Mouse (Mus musculus) lung, embryonic 14.5 days (tissue): ENCODE measurements around the gene M1ap. TPM values are rescaled to one million over a fixed set of nuclear protein-coding genes. Genes with fewer than 3 reads are reported as not detected.

Experiments used
- ATAC-seq: fragments of 200-750 bp; cut with Nextera tagmentation; 2 replicates; pipeline ENCODE4 v1.8.0; 2017; ENCODE audit warnings: mild to moderate bottlenecking, moderate TSS enrichment, moderate library complexity; ENCODE audit not compliant: insufficient read depth
- DNase-seq: peaks from one replicate; pipeline ENCODE4 v3.0.0-alpha.2; 2015
- H3K27ac ChIP-seq: fragments of 300-500 bp; sonication (generic); 2 replicates; pipeline ENCODE4 v1.5.1; 2014; ENCODE audit warnings: low read depth, mild to moderate bottlenecking, moderate library complexity
- H3K27me3 ChIP-seq: fragments of 300-500 bp; sonication (generic); 2 replicates; pipeline ENCODE4 v1.6.1; 2014; ENCODE audit warnings: low read length, control low read depth; ENCODE audit not compliant: insufficient read depth
- H3K36me3 ChIP-seq: fragments of 300-500 bp; sonication (generic); 2 replicates; pipeline ENCODE4 v1.6.1; 2014; ENCODE audit warnings: control low read depth; ENCODE audit not compliant: insufficient read depth
- H3K4me1 ChIP-seq: fragments of 300-500 bp; sonication (generic); 2 replicates; pipeline ENCODE4 v1.6.1; 2014; ENCODE audit warnings: antibody characterized with exemption, control low read depth; ENCODE audit not compliant: insufficient read depth
- H3K4me2 ChIP-seq: fragments of 300-500 bp; sonication (generic); 2 replicates; pipeline ENCODE4 v1.6.1; 2014; ENCODE audit warnings: mild to moderate bottlenecking
- H3K4me3 ChIP-seq: fragments of 300-500 bp; sonication (generic); 2 replicates; pipeline ENCODE4 v1.5.1; 2014; ENCODE audit warnings: low read depth, low read length
- H3K9ac ChIP-seq: fragments of 300-500 bp; sonication (generic); 2 replicates; pipeline ENCODE4 v1.6.1; 2014
- H3K9me3 ChIP-seq: fragments of 300-500 bp; sonication (generic); 2 replicates; pipeline ENCODE4 v1.6.1; 2016; ENCODE audit warnings: low read depth, low read length, control low read depth
- CTCF ChIP-seq: IDR thresholded peaks from 2 replicates; pipeline ENCODE4 v1.5.1; 2016; ENCODE audit warnings: antibody characterized with exemption, low read depth
- WGBS: fragments of 180-500 bp; shearing (Covaris S2); extraction: QIAGEN DNeasy Blood & Tissue Kit; methylation state at CpG from one replicate; pipeline ENCODE4 v1.1.7; 2014; 5-methylcytosine and 5-hydroxymethylcytosine counted together
- polyA plus RNA-seq: library from polyadenylated mRNA; unstranded; fragments of >200 nt; fragmentation: Nextera tagmentation; extraction: Ambion mirVana; gene quantifications from 2 replicates; pipeline ENCODE4 v1.2.1, GENCODE M21; 2014

M1ap gene
- polyA plus RNA-seq, 1 experiment from 2014 or later = 1.1 TPM

GRCm38 (mm10) chr6:82918371-82918770, 28.3 kb upstream of the M1ap start:
- TF ChIP-seq CTCF = no peak
- no peaks in the 10 kb centered on the region for H3K36me3 ChIP-seq
- ATAC-seq (no peak), DNase-seq (no peak)
- no peak overlapping the region for H3K9ac ChIP-seq
- H3K4me3 ChIP-seq = no peak overlapping the region
- WGBS = 73% methylated on average over 14 of the region's 14 CpGs
- H3K4me2 ChIP-seq = no peak overlapping the region
- no peaks in the 10 kb centered on the region for H3K27me3 ChIP-seq
- no peak overlapping the region for H3K27ac ChIP-seq
- H3K4me1 ChIP-seq = no peaks in the 10 kb centered on the region
- H3K9me3 ChIP-seq = no peaks in the 10 kb centered on the region

- no peak overlapping the region for H3K27ac ChIP-seq
- DNase-seq = no peak
- H3K4me1 ChIP-seq = no peaks in the 10 kb centered on the region
- no peak for TF ChIP-seq CTCF
- no peak overlapping the region for H3K4me2 ChIP-seq
- no peaks in the 10 kb centered on the region for H3K27me3 ChIP-seq
- no peaks in the 10 kb centered on the region for H3K36me3 ChIP-seq
- H3K9ac ChIP-seq = no peak overlapping the region
- no peaks in the 10 kb centered on the region for H3K9me3 ChIP-seq
- H3K4me3 ChIP-seq = no peak overlapping the region
- WGBS = 55% methylated on average over 8 of the region's 8 CpGs
- ATAC-seq = no peak
Measured at GRCm38 (mm10) chr6:82919520-82919919, 27.2 kb upstream of the M1ap start.

GRCm38 (mm10) chr6:82921426-82922224, 25.1 kb upstream of the M1ap start:
- Histone ChIP-seq H3K9me3 (no peaks in the 10 kb centered on the region), H3K36me3 (no peaks in the 10 kb centered on the region), H3K4me3 (no peak overlapping the region), H3K27me3 (no peaks in the 10 kb centered on the region), H3K9ac (no peak overlapping the region), H3K4me2 (no peak overlapping the region), H3K27ac (no peak overlapping the region), H3K4me1 (no peaks in the 10 kb centered on the region)
- DNase-seq (no peak), ATAC-seq (no peak)
- WGBS = 67% methylated on average over 9 of the region's 9 CpGs
- no peak for TF ChIP-seq CTCF

GRCm38 (mm10) chr6:82925005-82925404, 21.7 kb upstream of the M1ap start:
- 57% methylated on average over 3 of the region's 3 CpGs for WGBS
- H3K4me3 ChIP-seq = no peak overlapping the region

GRCm38 (mm10) chr6:82926106-82926505, 20.6 kb upstream of the M1ap start:
- Histone ChIP-seq H3K4me1 (no peaks in the 10 kb centered on the region), H3K36me3 (no peaks in the 10 kb centered on the region), H3K9me3 (no peaks in the 10 kb centered on the region), H3K4me2 (no peak overlapping the region), H3K27me3 (no peaks in the 10 kb centered on the region), H3K4me3 (no peak overlapping the region), H3K9ac (no peak overlapping the region), H3K27ac (no peak overlapping the region)
- TF ChIP-seq CTCF = no peak
- ATAC-seq (no peak), DNase-seq (no peak)
- 70% methylated on average over 10 of the region's 10 CpGs for WGBS

More at GRCm38 (mm10) chr6:82925005-82925404, 21.7 kb upstream of the M1ap start:
- H3K4me2 ChIP-seq = no peak overlapping the region
- ATAC-seq (no peak), DNase-seq (no peak)
- peak; percentile 22; the same call in 1 of the 2 replicates for TF ChIP-seq CTCF
- H3K4me1 ChIP-seq = no peaks in the 10 kb centered on the region
- H3K9me3 ChIP-seq = no peaks in the 10 kb centered on the region
- H3K36me3 ChIP-seq = no peaks in the 10 kb centered on the region
- H3K27ac ChIP-seq = no peak overlapping the region
- no peak overlapping the region for H3K9ac ChIP-seq
- H3K27me3 ChIP-seq = no peaks in the 10 kb centered on the region

- no peak for ATAC-seq
- Histone ChIP-seq H3K9ac (no peak overlapping the region), H3K4me2 (no peak overlapping the region), H3K4me1 (no peaks in the 10 kb centered on the region), H3K27ac (no peak overlapping the region), H3K27me3 (no peaks in the 10 kb centered on the region), H3K36me3 (no peaks in the 10 kb centered on the region), H3K4me3 (no peak overlapping the region), H3K9me3 (no peaks in the 10 kb centered on the region)
- WGBS = 77% methylated on average over 7 of the region's 7 CpGs
- no peak for DNase-seq
- no peak for TF ChIP-seq CTCF
Measured at GRCm38 (mm10) chr6:82926528-82926927, 20.2 kb upstream of the M1ap start.

GRCm38 (mm10) chr6:82927617-82928016, 19.1 kb upstream of the M1ap start:
- WGBS = 69% methylated on average over 5 of the region's 5 CpGs
- H3K36me3 ChIP-seq = no peaks in the 10 kb centered on the region
- no peak overlapping the region for H3K4me3 ChIP-seq
- no peak overlapping the region for H3K27ac ChIP-seq
- no peak for TF ChIP-seq CTCF
- no peaks in the 10 kb centered on the region for H3K4me1 ChIP-seq
- ATAC-seq (no peak), DNase-seq (no peak)
- H3K27me3 ChIP-seq = no peaks in the 10 kb centered on the region
- no peak overlapping the region for H3K9ac ChIP-seq
- H3K9me3 ChIP-seq = no peaks in the 10 kb centered on the region
- H3K4me2 ChIP-seq = no peak overlapping the region
